Mouse (Mus musculus): ENCODE measurements around the gene Adra2b. TPM values are rescaled to one million over a fixed set of nuclear protein-coding genes. Genes with fewer than 3 reads are reported as not detected.

Adra2b gene
- not detected in 2 replicates for polyA plus RNA-seq (2011; ENCODE audit: insufficient read length, low read depth, missing spikeins)

DNA sequence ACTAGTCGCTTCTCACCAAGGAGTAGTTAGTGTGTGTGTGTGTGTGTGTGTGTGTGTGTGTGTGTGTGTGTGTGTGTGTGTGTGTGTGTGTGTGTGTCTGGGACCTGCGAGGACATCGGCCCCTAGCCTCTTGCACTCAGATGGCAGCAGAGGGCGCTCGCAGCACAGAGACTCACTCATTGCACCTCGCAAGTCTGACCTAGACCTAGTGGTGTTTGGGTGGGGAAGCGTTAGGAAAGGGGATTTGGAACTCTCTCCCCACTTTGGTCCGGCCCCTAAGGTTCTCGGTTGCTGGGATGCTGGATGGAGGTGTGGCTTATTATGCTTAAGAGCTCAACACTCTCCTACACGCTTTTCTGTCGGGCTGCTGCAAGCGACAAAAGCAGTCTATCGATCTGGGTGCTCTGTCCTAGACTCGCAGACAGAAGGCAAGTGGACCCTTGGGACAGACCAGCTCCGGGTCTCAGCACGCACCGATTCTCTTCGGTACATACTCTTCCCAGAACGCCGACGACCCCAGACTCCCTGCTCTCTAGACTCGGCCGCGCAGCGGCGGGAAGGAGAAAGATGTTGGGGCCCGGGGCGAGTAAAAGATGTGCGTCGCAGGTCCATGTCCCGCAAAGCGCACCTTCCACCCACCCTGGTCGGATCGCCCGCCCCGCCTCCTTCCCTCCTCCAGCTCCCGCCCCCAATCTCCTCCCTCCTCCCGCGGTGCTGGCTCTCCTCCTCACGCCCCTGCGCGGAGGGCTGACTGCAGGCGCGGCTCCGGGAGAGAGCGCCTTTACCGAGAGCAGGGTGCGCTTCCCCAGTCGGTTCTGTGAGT is at the start of gene Adra2b:
Gene Adra2b (plus strand): TSS at position 750 of the 823 bp plus-strand sequence.
- Histone ChIP-seq H3K4me1 (ENCODE audit: control insufficient read depth, insufficient read depth, low read length) (no peaks in the 10 kb centered on the region), H3K4me3 (ENCODE audit: insufficient read depth, low read length) (peak within 1 kb of the TSS; percentile 21), H3K27ac (ENCODE audit: insufficient read depth, low read length) (no peak within 1 kb of the TSS)
- peak; percentile 98 for TF ChIP-seq CTCF (IDR thresholded peaks at IDR 0.05; ENCODE audit: borderline replicate concordance, insufficient read depth, low read length)
- TF ChIP-seq POLR2A (IDR thresholded peaks at IDR 0.05; ENCODE audit: low read depth, low read length) = no peak

DNA sequence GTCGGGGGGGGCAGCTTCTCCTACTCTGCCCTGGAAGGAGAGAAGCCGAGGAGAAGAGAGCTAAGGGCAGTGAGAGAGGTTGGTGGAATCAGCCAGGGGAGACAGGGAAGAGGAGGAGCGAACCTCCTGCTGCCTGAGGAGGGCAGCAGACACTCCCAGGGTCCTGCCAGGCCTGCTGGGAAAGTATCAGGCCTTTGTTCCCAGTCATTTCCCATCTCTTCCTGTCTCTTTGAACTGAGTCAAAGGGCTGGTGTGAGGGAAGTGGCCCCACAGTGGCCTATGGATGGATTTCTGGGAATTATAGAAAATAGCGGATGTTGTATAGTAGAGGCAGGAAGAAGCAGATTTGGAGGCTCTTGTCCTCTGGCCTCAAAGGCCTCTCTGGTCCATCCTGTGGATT is 49.1 kb upstream of the Adra2b start:
- TF ChIP-seq POLR2A (IDR thresholded peaks at IDR 0.05; ENCODE audit: low read depth, low read length) (no peak), CTCF (IDR thresholded peaks at IDR 0.05; ENCODE audit: borderline replicate concordance, insufficient read depth, low read length) (no peak)
- H3K4me1 ChIP-seq (ENCODE audit: control insufficient read depth, insufficient read depth, low read length) = no peaks in the 10 kb centered on the region
- H3K4me3 ChIP-seq (ENCODE audit: insufficient read depth, low read length) = no peak overlapping the region
- H3K27ac ChIP-seq (ENCODE audit: insufficient read depth, low read length) = no peak overlapping the region

DNA sequence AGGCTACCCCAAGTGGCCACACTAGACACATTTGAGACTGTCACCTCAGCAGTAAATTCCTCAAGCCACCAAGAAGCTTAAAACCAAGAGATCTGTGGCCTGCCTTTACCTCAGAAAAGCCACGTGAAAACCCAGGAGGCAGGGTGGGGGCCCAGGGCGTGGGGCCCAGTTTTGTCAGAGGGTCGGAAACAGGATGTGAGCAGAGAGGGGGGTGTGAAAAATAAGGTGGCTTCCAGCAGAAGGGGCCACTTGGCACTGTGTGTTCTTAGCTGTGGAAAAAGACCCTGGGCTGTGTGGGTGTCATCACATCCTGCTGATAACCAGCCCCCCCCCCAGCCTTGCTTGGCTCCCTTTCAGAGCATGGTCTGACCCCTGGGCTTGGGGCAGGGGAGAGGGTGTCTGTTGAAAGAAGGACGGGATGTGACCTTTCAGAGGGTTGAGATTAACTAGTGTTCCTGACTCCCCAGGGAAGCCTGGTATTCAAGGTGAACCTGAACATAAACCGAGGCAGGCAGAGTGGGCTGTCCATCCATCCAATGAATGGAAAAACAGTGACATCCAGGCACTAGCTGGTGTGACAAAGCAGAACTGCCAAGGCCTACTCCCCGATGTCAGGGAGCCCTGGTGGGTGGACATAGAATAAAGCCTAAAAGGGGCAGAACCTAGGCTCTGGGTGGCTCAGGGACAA is 48.4 kb upstream of the Adra2b start:
- Histone ChIP-seq H3K4me1 (ENCODE audit: control insufficient read depth, insufficient read depth, low read length) (no peaks in the 10 kb centered on the region), H3K4me3 (ENCODE audit: insufficient read depth, low read length) (no peak overlapping the region), H3K27ac (ENCODE audit: insufficient read depth, low read length) (no peak overlapping the region)
- TF ChIP-seq CTCF (IDR thresholded peaks at IDR 0.05; ENCODE audit: borderline replicate concordance, insufficient read depth, low read length) (no peak), POLR2A (IDR thresholded peaks at IDR 0.05; ENCODE audit: low read depth, low read length) (no peak)

DNA sequence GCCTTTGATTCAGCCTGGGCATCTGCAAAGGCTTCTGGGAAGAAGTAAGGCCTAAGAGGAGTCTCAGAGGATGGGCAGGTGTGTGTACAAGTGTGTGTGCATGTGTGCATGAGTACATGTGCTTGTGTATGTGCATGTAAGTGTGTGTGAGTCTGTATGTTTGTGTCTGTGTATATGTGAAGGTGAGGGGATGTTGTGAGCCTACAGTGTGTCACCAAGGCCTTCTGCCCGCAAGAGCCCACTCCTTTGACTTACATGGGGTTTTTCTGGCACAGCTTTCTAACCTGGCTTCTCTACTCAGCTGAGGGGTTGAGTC is 47.9 kb upstream of the Adra2b start:
- no peak overlapping the region for H3K27ac ChIP-seq (ENCODE audit: insufficient read depth, low read length)
- no peaks in the 10 kb centered on the region for H3K4me1 ChIP-seq (ENCODE audit: control insufficient read depth, insufficient read depth, low read length)
- no peak overlapping the region for H3K4me3 ChIP-seq (ENCODE audit: insufficient read depth, low read length)
- TF ChIP-seq POLR2A (IDR thresholded peaks at IDR 0.05; ENCODE audit: low read depth, low read length) (no peak), CTCF (IDR thresholded peaks at IDR 0.05; ENCODE audit: borderline replicate concordance, insufficient read depth, low read length) (no peak)

DNA sequence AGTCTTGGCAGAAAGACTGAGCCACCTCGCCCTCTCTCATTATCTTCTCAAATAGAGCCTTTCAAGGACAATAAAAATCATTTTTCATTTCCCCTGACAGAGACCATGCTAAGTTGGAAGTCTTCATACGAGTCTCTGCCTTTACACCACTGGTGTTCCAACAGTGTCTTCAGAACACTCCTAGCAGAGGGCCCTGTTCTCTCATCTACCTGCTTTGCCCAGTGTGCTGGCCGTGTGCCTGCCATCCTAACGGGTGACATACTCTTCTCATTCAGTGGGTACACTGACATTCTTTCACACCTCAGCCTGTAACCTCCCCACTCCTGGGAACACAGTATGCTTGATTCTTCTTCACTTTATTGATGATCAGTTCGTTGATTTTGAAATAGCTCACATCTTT is 46.6 kb upstream of the Adra2b start:
- TF ChIP-seq CTCF (IDR thresholded peaks at IDR 0.05; ENCODE audit: borderline replicate concordance, insufficient read depth, low read length) = no peak
- TF ChIP-seq POLR2A (IDR thresholded peaks at IDR 0.05; ENCODE audit: low read depth, low read length) = no peak
- no peak overlapping the region for H3K4me3 ChIP-seq (ENCODE audit: insufficient read depth, low read length)
- no peaks in the 10 kb centered on the region for H3K4me1 ChIP-seq (ENCODE audit: control insufficient read depth, insufficient read depth, low read length)
- no peak overlapping the region for H3K27ac ChIP-seq (ENCODE audit: insufficient read depth, low read length)

DNA sequence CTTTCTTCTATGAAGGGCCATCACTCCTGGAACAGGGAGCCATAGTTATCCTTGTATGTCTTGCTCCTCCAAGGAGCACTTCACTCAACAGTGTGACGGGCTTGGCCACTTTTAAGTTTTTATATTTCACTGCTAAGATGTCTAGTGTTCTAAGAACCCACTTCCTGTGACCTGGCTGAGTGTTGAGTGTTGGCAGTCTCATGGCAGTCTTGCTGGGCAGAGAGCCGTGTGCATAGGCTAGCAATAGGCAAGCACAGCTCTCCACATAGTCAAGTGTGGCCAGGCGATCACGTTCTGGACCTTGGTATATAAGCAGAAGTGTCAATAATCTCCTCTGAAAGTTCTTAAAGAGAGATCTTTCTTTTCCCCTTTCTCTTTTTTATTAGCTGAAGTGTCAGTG is 44.9 kb upstream of the Adra2b start:
- H3K4me3 ChIP-seq (ENCODE audit: insufficient read depth, low read length) = no peak overlapping the region
- TF ChIP-seq CTCF (IDR thresholded peaks at IDR 0.05; ENCODE audit: borderline replicate concordance, insufficient read depth, low read length) (no peak), POLR2A (IDR thresholded peaks at IDR 0.05; ENCODE audit: low read depth, low read length) (no peak)
- no peak overlapping the region for H3K27ac ChIP-seq (ENCODE audit: insufficient read depth, low read length)
- H3K4me1 ChIP-seq (ENCODE audit: control insufficient read depth, insufficient read depth, low read length) = peaks cover 3% of the 10 kb centered on the region; the same call in 1 of the 2 replicates

DNA sequence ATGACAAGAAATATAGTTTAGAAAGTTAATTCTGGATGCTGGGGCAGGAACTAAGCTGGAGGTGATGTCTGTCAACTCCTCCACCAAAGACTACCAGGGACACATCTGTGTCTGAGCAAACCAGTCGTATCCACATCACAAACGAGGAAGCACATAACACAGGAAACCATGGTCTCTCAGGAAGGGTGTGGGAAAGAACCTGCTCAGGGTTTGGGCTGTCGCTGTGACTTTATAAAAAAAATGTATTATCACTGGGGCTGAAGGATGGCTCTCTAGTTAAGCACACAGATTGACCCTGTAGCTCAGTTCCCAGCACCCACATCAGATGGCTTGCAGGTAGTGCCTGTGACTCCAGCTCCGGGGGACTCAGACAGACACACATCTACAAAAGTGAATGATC is 43.9 kb upstream of the Adra2b start:
- H3K27ac ChIP-seq (ENCODE audit: insufficient read depth, low read length) = no peak overlapping the region
- no peak for TF ChIP-seq CTCF (IDR thresholded peaks at IDR 0.05; ENCODE audit: borderline replicate concordance, insufficient read depth, low read length)
- TF ChIP-seq POLR2A (IDR thresholded peaks at IDR 0.05; ENCODE audit: low read depth, low read length) = no peak
- peaks cover 7% of the 10 kb centered on the region; the same call in 1 of the 2 replicates for H3K4me1 ChIP-seq (ENCODE audit: control insufficient read depth, insufficient read depth, low read length)
- H3K4me3 ChIP-seq (ENCODE audit: insufficient read depth, low read length) = no peak overlapping the region

DNA sequence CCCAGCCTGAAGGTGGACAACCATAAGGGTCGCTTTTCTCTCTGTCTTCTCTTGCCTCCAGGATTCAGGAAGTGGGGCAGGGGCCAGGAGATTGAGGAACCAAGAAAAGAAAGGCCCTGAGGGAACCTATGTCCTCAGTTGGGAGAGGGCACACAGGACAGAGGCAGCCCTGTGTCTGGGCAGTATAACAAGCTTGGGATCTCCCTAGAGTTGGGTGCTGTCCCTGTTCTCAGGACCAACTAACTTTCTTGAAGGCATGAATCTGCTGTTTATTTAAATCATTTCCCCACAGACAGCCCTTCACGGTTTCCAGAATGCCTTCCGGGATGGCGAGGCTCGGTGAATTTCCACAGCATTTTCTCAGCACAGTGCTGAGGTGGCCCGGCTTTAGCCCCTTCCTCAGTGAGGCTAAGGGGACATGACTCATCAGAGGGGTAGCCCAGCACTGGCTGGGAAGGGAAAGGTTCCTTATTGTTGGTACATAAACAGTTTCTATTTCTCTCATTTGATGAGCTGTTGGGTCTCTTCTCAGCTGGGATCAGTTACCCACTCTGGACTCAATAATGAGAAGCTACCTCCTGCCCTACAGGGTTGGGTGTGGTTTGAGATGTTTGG is 40.2 kb upstream of the Adra2b start:
- no peak overlapping the region for H3K27ac ChIP-seq (ENCODE audit: insufficient read depth, low read length)
- no peak overlapping the region for H3K4me3 ChIP-seq (ENCODE audit: insufficient read depth, low read length)
- TF ChIP-seq CTCF (IDR thresholded peaks at IDR 0.05; ENCODE audit: borderline replicate concordance, insufficient read depth, low read length) = no peak
- TF ChIP-seq POLR2A (IDR thresholded peaks at IDR 0.05; ENCODE audit: low read depth, low read length) = no peak
- H3K4me1 ChIP-seq (ENCODE audit: control insufficient read depth, insufficient read depth, low read length) = peaks cover 7% of the 10 kb centered on the region; the same call in 1 of the 2 replicates

DNA sequence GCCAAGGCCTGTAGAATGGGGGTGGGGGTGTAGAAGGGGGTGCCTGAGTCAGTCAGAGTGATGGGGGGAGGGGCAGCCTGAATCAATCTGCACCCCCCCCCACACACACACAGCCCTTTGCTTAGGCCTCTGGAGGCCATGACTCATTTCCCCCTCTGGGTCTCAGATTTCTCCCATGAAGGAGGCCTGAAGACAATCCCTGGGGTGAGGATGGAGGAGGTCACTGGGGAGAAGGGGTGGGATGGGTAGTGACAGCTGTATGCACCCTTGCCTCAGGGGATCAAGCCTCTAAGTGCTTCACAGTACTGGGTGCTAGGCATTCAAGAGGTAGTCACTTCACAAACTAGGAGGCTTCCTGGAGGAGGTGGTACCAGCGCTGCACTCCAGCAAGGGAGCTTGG is 39.3 kb upstream of the Adra2b start:
- TF ChIP-seq CTCF (IDR thresholded peaks at IDR 0.05; ENCODE audit: borderline replicate concordance, insufficient read depth, low read length) (no peak), POLR2A (IDR thresholded peaks at IDR 0.05; ENCODE audit: low read depth, low read length) (no peak)
- no peak overlapping the region for H3K27ac ChIP-seq (ENCODE audit: insufficient read depth, low read length)
- H3K4me1 ChIP-seq (ENCODE audit: control insufficient read depth, insufficient read depth, low read length) = peaks cover 7% of the 10 kb centered on the region; the same call in 1 of the 2 replicates
- no peak overlapping the region for H3K4me3 ChIP-seq (ENCODE audit: insufficient read depth, low read length)

Data from embryonic fibroblast, embryonic 13.5 days (primary cell).